Mouse (Mus musculus): ENCODE measurements around the gene Vmn1r189. TPM values are rescaled to one million over a fixed set of nuclear protein-coding genes. Genes with fewer than 3 reads are reported as not detected.

Vmn1r189 gene
- not detected in 2 replicates for polyA plus RNA-seq (2015; fragmentation: Nextera tagmentation; extraction: Ambion mirVana)

GRCm38 (mm10) chr13:22105724-22106123 is at the start of gene Vmn1r189:
Gene Vmn1r189 (minus strand): TSS chr13:22105824.

GRCm38 (mm10) chr13:22084140-22084539 is 21.5 kb downstream of the Vmn1r189 start, which contains the start of gene Vmn1r188:
Gene Vmn1r188 (plus strand): TSS chr13:22084440.

Other genes with a start within 250 kb of the Vmn1r189 start
- 1.5 and 1.9 TPM in 2 replicates for gene Zfp184, start 160.7 kb downstream of the Vmn1r189 start, polyA plus RNA-seq (2015; fragmentation: Nextera tagmentation; extraction: Ambion mirVana)
- gene Pom121l2, start 124.6 kb downstream of the Vmn1r189 start, polyA plus RNA-seq (2015; fragmentation: Nextera tagmentation; extraction: Ambion mirVana), result not detected in 2 replicates
- 1.4 and 2.5 TPM in 2 replicates for gene Prss16, start 96.1 kb downstream of the Vmn1r189 start, polyA plus RNA-seq (2015; fragmentation: Nextera tagmentation; extraction: Ambion mirVana)
- gene Hist1h2ah, start 70.3 kb downstream of the Vmn1r189 start, polyA plus RNA-seq (2015; fragmentation: Nextera tagmentation; extraction: Ambion mirVana), result 25.1 and 47.6 TPM in 2 replicates
- 3.8 and 5.7 TPM in 2 replicates for gene Hist1h2bk, start 70.0 kb downstream of the Vmn1r189 start, polyA plus RNA-seq (2015; fragmentation: Nextera tagmentation; extraction: Ambion mirVana)
- 37.1 and 47.6 TPM in 2 replicates for gene Hist1h4i, start 64.5 kb downstream of the Vmn1r189 start, polyA plus RNA-seq (2015; fragmentation: Nextera tagmentation; extraction: Ambion mirVana)
- 28.2 and 38.3 TPM in 2 replicates for gene Hist1h2ag, start 62.9 kb downstream of the Vmn1r189 start, polyA plus RNA-seq (2015; fragmentation: Nextera tagmentation; extraction: Ambion mirVana)
- gene Hist1h2bj, start 62.6 kb downstream of the Vmn1r189 start, polyA plus RNA-seq (2015; fragmentation: Nextera tagmentation; extraction: Ambion mirVana), result 13.1 and 14.6 TPM in 2 replicates
- not detected in 2 replicates for gene Vmn1r188, start 21.4 kb downstream of the Vmn1r189 start, polyA plus RNA-seq (2015; fragmentation: Nextera tagmentation; extraction: Ambion mirVana)
- gene Vmn1r191, start 78.1 kb upstream of the Vmn1r189 start, polyA plus RNA-seq (2015; fragmentation: Nextera tagmentation; extraction: Ambion mirVana), result not detected in 2 replicates
- not detected in 2 replicates for gene Vmn1r192, start 85.3 kb upstream of the Vmn1r189 start, polyA plus RNA-seq (2015; fragmentation: Nextera tagmentation; extraction: Ambion mirVana)
- gene Vmn1r193, start 117.3 kb upstream of the Vmn1r189 start, polyA plus RNA-seq (2015; fragmentation: Nextera tagmentation; extraction: Ambion mirVana), result not detected in 2 replicates
- gene Vmn1r194, start 138.4 kb upstream of the Vmn1r189 start, polyA plus RNA-seq (2015; fragmentation: Nextera tagmentation; extraction: Ambion mirVana), result not detected in 2 replicates
- not detected in 2 replicates for gene Vmn1r195, start 164.7 kb upstream of the Vmn1r189 start, polyA plus RNA-seq (2015; fragmentation: Nextera tagmentation; extraction: Ambion mirVana)
- gene Vmn1r196, start 184.1 kb upstream of the Vmn1r189 start, polyA plus RNA-seq (2015; fragmentation: Nextera tagmentation; extraction: Ambion mirVana), result not detected in 2 replicates
- not detected in 2 replicates for gene Vmn1r197, start 218.8 kb upstream of the Vmn1r189 start, polyA plus RNA-seq (2015; fragmentation: Nextera tagmentation; extraction: Ambion mirVana)
- not detected in 2 replicates for gene Vmn1r198, start 244.5 kb upstream of the Vmn1r189 start, polyA plus RNA-seq (2015; fragmentation: Nextera tagmentation; extraction: Ambion mirVana)